Mouse (Mus musculus): ENCODE measurements around the gene Coq9. TPM values are rescaled to one million over a fixed set of nuclear protein-coding genes. Genes with fewer than 3 reads are reported as not detected.
A peak's percentile ranks its signal among the peaks of the same experiment; 100 is the strongest.

Gene Coq9
- polyA plus RNA-seq (2015; fragmentation: Nextera tagmentation; extraction: Ambion mirVana): 72.7 and 73.7 TPM in 2 replicates

DNA sequence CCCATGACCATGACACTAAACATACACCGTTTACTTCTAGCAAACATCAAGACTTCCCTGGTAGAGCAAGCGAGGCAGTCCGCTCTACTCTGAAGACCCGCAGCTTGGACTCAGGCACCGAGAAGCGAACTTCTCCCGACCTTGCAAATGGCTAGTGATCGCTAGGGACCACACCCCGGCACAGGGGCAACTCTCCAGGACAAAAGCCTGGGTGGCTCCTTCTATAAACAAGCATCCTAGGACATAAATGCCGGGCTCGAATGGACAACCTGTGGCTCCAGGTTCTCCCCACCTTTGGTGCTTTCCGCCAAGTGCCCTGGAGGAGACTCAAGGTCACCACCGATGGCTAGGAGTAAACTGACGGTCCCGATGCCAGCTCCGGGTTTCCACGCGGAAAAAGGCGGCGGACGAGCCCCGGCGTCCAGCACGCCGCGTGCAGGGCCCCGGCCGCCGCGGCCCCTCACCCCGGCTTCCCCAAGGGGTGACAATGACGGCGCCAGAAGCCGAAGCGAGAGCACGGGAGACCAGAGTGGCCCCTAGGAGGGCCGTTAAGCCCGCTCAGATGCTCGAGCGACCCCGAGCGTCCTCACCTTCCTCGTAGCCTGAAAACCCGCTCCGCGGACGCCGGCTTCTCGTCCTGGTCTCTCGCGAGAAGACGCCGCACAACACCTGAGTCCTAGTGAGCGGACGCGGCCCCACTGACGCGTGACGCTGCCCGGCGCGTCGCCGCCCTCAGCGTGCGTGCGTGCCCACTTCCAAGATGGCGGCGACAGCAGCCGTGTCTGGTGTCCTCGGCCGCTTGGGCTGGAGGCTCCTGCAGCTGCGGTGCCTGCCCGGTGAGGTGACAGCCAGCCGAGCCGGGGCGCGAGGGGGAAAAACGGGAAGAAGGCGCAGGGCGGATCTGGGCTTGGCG is at the start of gene Coq9, which contains the start of gene Ciapin1:
TSS of gene Coq9 (plus strand) at position 660 of the 913 bp plus-strand sequence.
TSS of gene Ciapin1 (minus strand) at position 697 of the 913 bp plus-strand sequence.
- peaks cover 17% of the 10 kb centered on the region for H3K4me1 ChIP-seq
- no peaks in the 10 kb centered on the region for H3K27me3 ChIP-seq
- peaks cover 5% of the 10 kb centered on the region for H3K36me3 ChIP-seq
- peak; percentile 97 for ATAC-seq (ENCODE audit: low FRiP score, low read depth)
- under 1% methylated on average over 82 of the region's 82 CpGs for WGBS
- peak within 1 kb of the TSS; percentile 88 for H3K9ac ChIP-seq
- H3K27ac ChIP-seq: peak within 1 kb of the TSS; percentile 79
- H3K9me3 ChIP-seq: no peaks in the 10 kb centered on the region
- H3K4me3 ChIP-seq: peak within 1 kb of the TSS; percentile 89
- H3K4me2 ChIP-seq (replicated peaks): peak within 1 kb of the TSS; percentile 91

DNA sequence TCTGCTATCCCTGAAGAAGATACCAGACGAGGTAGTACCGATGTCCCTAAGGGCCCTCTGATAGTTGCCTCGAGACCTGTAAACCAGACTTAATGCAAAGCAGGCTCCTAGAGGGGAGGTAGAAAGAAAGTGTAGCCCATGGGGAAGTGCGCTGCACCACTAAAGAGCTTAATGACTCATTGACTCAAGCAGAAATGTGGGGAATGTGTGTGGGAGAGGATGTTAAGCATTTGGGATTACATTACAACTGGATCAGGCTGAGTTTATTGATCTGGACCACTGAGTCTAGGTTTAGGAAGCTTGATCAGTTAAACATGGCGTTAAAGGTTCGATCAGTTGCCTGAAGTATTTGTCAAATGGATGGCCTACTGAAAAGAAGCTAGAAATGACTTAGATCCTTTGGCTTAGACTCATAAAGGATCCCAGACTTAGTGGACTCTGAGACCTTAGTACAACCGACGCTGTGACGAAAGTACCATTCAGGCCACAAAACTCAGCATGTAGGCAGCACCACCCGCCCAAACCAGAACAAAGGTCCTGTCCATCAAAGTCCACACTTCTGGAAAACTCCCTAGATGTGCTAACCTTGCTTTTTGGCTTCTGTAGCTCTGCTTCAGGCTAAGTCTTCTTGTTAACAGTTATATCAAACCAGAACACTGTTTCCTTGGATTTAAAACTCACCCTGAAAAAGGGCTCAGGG is 48.7 kb upstream of the Coq9 start:
- Histone ChIP-seq H3K4me2 (replicated peaks) (no peak overlapping the region), H3K27ac (no peak overlapping the region), H3K4me1 (peaks cover 12% of the 10 kb centered on the region; the same call in 1 of the 2 replicates), H3K9ac (no peak overlapping the region), H3K27me3 (no peaks in the 10 kb centered on the region), H3K36me3 (no peaks in the 10 kb centered on the region), H3K4me3 (no peak overlapping the region), H3K9me3 (no peaks in the 10 kb centered on the region)
- 71% methylated on average over 10 of the region's 10 CpGs for WGBS
- ATAC-seq (ENCODE audit: low FRiP score, low read depth): no peak

DNA sequence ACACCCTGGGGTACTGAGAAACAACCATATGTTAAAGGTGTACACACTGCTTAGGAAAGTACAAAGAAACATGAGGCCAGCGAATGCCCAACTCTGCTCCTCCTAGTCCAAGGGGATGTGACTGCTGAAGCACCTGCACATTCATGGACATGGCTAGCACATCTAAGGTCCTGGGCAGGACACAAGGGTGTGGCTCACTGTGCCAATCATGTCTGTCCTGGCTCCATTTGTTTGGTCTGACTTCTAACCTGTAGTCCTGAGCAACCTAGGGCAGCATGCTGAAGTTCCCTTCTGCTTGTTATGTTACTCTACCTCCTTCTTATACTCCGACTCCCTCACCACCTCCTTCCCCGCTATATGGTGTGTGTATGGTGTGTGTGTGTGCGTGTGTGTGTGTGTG is 43.8 kb upstream of the Coq9 start:
- no peak for ATAC-seq (ENCODE audit: low FRiP score, low read depth)
- Histone ChIP-seq H3K4me1 (no peaks in the 10 kb centered on the region), H3K4me3 (no peak overlapping the region), H3K9ac (no peak overlapping the region), H3K27ac (no peak overlapping the region), H3K27me3 (no peaks in the 10 kb centered on the region), H3K36me3 (no peaks in the 10 kb centered on the region), H3K4me2 (replicated peaks) (no peak overlapping the region), H3K9me3 (no peaks in the 10 kb centered on the region)
- WGBS: 88% methylated on average over 4 of the region's 4 CpGs

DNA sequence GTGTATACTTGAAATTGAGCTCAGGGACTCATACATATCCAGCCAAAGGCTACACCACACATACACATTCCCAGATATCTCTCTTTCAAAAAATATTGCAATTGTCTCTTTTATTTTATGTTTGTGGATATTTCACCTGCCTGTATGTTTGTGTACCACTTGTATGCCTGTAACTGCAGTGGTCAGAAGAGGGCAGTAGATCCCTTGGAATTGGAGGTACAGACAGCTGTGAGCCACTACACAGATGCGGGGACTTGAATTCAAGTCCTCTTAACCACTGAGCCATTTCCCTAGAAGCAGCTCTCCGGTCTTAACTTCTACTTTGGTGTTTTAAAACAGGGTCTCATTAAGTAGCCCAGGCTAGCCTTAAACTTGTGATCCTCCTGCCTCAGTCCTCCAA is 43.3 kb upstream of the Coq9 start:
- Histone ChIP-seq H3K4me3 (no peak overlapping the region), H3K4me1 (no peaks in the 10 kb centered on the region), H3K27ac (no peak overlapping the region), H3K9ac (no peak overlapping the region), H3K36me3 (no peaks in the 10 kb centered on the region), H3K4me2 (replicated peaks) (no peak overlapping the region), H3K9me3 (no peaks in the 10 kb centered on the region), H3K27me3 (no peaks in the 10 kb centered on the region)
- ATAC-seq (ENCODE audit: low FRiP score, low read depth): no peak
- WGBS: 92% methylated on average over 2 of the region's 2 CpGs

DNA sequence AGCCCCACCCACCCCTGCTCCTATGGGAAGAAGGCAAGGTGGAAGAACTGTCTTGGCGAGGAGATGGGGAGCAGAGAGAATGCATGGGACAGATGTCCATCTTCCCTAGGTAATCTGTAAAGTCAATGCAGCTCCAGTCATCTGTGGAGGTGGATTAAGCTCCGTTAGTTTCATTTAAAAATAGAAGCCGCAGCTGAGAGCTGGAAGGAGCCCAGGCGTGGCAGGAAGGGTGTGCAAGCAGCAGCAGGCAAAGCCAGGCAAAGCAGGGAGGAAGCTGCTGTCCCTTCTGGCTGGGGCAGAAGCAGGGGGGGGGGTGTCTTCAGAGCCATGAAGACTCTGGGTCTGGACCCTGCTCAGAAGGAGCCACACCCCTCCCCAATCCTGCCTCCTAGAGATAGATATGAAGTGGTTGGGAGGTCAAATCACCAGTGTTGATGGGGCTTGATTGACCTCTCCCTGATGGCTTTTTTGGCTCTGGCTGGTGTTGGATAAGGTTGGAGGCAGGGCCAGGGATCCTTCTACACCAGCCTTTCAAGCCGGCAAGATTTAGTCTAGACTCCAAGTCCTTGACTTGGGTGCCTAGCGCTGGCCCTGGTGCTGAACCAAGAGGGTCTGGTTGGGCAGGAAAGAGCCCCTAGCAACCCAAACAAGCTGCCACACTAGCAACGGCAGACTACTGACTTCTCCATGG is 37.7 kb upstream of the Coq9 start:
- no peak overlapping the region for H3K4me2 ChIP-seq (replicated peaks)
- no peak for ATAC-seq (ENCODE audit: low FRiP score, low read depth)
- H3K36me3 ChIP-seq: no peaks in the 10 kb centered on the region
- H3K27ac ChIP-seq: no peak overlapping the region
- H3K4me1 ChIP-seq: no peaks in the 10 kb centered on the region
- 0 out of 2 replicates have a peak, but pooled peaks cover 4% of the 10 kb centered on the region for H3K27me3 ChIP-seq
- H3K4me3 ChIP-seq: no peak overlapping the region
- 60% methylated on average over 7 of the region's 7 CpGs for WGBS
- no peak overlapping the region for H3K9ac ChIP-seq
- H3K9me3 ChIP-seq: no peaks in the 10 kb centered on the region

DNA sequence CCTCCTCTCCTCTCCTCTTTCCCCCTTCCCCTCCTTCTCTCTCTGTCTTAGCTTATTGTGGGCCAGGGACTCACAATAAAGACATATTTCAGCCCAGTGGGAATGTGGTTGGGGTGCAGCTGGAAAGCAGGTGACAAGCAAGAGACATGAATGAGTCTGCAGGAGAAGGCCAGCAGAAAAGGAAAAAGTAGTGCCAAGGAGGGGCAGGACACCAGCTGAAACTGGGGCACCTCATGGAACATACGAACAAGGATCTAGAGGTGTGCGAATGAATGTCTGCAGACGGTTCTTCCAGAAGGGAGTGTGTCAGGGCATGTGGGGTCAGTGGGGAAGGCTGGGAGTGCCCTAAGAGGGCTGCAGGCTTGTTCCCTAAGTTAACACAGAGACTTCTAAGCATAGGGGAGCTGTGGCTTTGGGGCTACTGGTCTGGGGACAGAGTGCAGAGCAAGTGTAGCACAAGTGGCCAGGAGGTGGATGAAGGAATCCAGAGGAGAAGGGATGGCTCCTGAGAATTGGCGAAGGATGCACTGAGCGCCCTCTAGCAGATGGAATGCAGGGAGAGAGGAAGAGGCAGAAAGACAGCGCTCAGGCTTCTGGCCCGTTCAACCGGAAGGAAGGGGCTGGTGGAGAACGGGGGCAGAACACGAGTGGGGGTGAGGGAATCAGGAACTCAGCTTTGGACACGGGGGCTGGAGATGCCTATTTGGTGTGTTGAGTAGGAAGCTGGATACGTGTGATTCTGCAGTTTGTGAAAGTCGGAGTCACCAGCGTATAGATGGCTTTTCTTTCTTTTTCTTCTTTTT is 36.6 kb upstream of the Coq9 start:
- Histone ChIP-seq H3K9me3 (no peaks in the 10 kb centered on the region), H3K4me2 (replicated peaks) (no peak overlapping the region), H3K27ac (no peak overlapping the region), H3K4me3 (no peak overlapping the region), H3K4me1 (no peaks in the 10 kb centered on the region), H3K9ac (no peak overlapping the region), H3K36me3 (no peaks in the 10 kb centered on the region), H3K27me3 (0 out of 2 replicates have a peak, but pooled peaks cover 4% of the 10 kb centered on the region)
- ATAC-seq (ENCODE audit: low FRiP score, low read depth): no peak
- 47% methylated on average over 14 of the region's 14 CpGs for WGBS

DNA sequence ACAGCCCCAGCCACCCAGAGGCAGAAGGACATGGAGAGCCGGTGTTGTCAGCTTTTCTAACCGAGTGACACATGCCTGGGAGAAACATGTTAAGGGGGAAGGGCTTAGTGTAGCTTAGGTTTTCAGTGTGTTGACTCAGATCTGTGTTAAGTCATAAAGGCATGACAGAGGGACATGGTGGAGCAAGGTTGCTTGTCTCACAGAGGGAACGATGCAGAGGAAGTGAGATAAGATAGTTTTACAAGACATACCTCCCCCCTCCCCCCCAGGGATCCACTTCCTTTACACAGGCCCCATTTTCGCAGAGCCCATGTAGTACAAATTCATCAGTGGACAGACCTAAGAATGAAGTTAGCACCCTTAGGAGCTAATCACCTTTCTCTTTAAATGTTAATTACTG is 35.7 kb upstream of the Coq9 start:
- 64% methylated on average over 4 of the region's 4 CpGs for WGBS
- no peak overlapping the region for H3K9ac ChIP-seq
- no peak for ATAC-seq (ENCODE audit: low FRiP score, low read depth)

DNA sequence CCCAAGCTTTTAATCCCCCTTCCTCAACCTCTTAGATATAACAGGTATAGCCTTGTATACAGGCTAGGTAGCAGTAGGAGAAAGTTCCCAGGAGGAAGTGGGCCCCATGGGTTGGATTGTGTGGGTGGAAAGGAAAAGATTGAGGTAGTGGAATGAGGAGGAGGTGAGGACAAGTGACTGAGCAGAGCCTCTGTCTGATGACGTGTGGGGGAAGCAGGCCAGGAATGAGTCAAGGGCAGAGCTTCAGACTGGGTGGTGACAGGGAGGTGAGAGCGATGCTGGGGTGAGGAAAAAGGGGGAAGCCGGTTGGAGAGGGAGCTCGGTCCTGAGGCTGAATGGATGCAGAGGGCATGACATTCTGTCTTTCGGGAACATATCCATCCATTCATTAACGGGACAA is 34.6 kb upstream of the Coq9 start:
- no peak overlapping the region for H3K27ac ChIP-seq
- ATAC-seq (ENCODE audit: low FRiP score, low read depth): no peak
- 69% methylated on average over 6 of the region's 6 CpGs for WGBS

More for the DNA sequence above, 35.7 kb upstream of the Coq9 start:
- H3K4me1 ChIP-seq: no peaks in the 10 kb centered on the region
- H3K27me3 ChIP-seq: 0 out of 2 replicates have a peak, but pooled peaks cover 4% of the 10 kb centered on the region
- no peaks in the 10 kb centered on the region for H3K9me3 ChIP-seq
- H3K27ac ChIP-seq: no peak overlapping the region
- no peaks in the 10 kb centered on the region for H3K36me3 ChIP-seq
- H3K4me2 ChIP-seq (replicated peaks): no peak overlapping the region
- no peak overlapping the region for H3K4me3 ChIP-seq

DNA sequence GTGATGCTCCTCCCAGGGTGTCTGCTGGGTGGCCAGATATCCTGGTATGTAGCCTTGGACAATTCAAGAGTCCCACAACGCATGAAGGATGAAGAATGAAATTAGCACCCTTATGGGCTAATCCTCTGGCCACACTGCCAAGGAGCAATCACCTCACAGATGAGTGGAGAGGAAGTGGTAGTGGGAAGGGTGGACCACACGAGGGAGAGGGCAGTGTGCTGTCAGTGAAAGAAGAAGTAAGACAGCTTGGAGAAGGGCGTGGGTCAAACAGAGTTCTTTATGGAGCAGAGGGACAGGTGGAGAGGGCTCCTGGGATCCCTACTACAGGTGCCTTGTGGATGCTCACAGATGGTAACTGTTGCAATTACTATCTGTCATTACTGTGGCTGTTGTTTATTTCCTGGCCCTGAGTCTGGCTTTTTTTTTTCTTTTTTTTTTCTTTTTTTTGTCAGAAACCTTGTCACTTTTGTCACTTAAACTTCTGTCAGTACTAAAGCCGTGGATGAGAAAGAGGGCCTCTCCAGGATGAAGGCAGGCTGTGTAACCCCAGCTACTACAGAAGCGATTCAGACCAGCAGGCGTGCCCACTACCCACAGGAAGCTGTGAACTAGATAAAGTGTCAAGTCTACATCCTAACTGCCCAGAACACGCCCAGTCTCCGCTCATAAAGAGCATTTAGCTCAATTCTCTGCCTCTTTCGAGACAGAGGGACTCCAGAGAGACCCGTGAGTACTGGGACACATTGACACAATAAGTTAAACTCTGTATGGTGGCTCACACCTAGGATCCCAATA is 33.4 kb upstream of the Coq9 start:
- H3K4me1 ChIP-seq: no peaks in the 10 kb centered on the region
- H3K9me3 ChIP-seq: no peaks in the 10 kb centered on the region
- H3K9ac ChIP-seq: no peak overlapping the region
- H3K27me3 ChIP-seq: 0 out of 2 replicates have a peak, but pooled peaks cover 4% of the 10 kb centered on the region
- H3K36me3 ChIP-seq: no peaks in the 10 kb centered on the region
- no peak overlapping the region for H3K4me2 ChIP-seq (replicated peaks)
- H3K27ac ChIP-seq: no peak overlapping the region
- no peak overlapping the region for H3K4me3 ChIP-seq
- WGBS: 71% methylated on average over 10 of the region's 10 CpGs
- ATAC-seq (ENCODE audit: low FRiP score, low read depth): no peak

More for the DNA sequence above, 34.6 kb upstream of the Coq9 start:
- H3K9ac ChIP-seq: no peak overlapping the region
- H3K4me2 ChIP-seq (replicated peaks): no peak overlapping the region
- no peaks in the 10 kb centered on the region for H3K4me1 ChIP-seq
- H3K36me3 ChIP-seq: no peaks in the 10 kb centered on the region
- H3K4me3 ChIP-seq: no peak overlapping the region
- H3K9me3 ChIP-seq: no peaks in the 10 kb centered on the region
- H3K27me3 ChIP-seq: 0 out of 2 replicates have a peak, but pooled peaks cover 4% of the 10 kb centered on the region

DNA sequence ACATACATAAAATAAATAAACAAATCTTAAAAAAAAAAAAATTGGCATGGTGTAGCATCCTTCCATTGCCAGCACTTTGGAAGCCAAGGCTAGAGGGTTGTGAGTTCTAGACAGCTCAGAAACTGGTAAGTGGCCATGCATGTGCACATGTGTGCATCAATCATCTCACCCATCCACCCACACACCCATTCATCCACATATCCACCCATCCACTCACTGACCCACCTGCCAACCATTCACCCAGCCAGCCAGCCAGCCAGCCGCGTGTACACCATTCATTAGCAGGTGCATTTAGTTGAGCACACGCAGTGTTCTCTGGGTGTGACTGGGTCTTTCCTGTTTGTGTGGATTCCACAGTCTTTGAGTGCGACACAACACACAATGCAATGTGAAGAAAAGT is 32.3 kb upstream of the Coq9 start:
- Histone ChIP-seq H3K4me1 (no peaks in the 10 kb centered on the region), H3K9me3 (no peaks in the 10 kb centered on the region), H3K4me3 (no peak overlapping the region), H3K36me3 (no peaks in the 10 kb centered on the region), H3K27ac (no peak overlapping the region), H3K4me2 (replicated peaks) (no peak overlapping the region), H3K9ac (no peak overlapping the region), H3K27me3 (0 out of 2 replicates have a peak, but pooled peaks cover 4% of the 10 kb centered on the region)
- WGBS: 77% methylated on average over 4 of the region's 4 CpGs
- no peak for ATAC-seq (ENCODE audit: low FRiP score, low read depth)
